In genomic region chr16:11468533-11469179, GRCm38 (mm10) we compare ENCODE assay signal across 8 mouse cellular contexts.
DNase-seq lines count a peak whose midpoint lies in the region; ATAC-seq and TF ChIP-seq lines count a peak whose summit lies in the region.

No protein-coding gene starts in this region.

- H3K4me1 ChIP-seq in liver, embryonic 13.5 days (replicated peaks) = no peaks in the 10 kb centered on the region; the same call in none of the 2 replicates
- H3K4me1 ChIP-seq in neural tube, embryonic 14.5 days (ENCODE audit: control insufficient read depth, insufficient read depth, low read length) = no peaks in the 10 kb centered on the region
- peaks cover 7% of the 10 kb centered on the region for H3K4me1 ChIP-seq in thymus, adult 2 months (replicated peaks; ENCODE audit: control insufficient read depth, insufficient read depth, low read length)

- WGBS in liver, embryonic 13.5 days (ENCODE audit: insufficient replicate concordance) = 48% methylated on average over 15 of the region's 15 CpGs
- 66% methylated on average over 15 of the region's 15 CpGs for WGBS in neural tube, embryonic 14.5 days
- WGBS in thymus, adult 2 months = 50% methylated on average over 15 of the region's 15 CpGs

- no peak overlapping the region for H3K4me2 ChIP-seq in liver, embryonic 13.5 days
- no peak overlapping the region for H3K4me2 ChIP-seq in neural tube, embryonic 14.5 days (ENCODE audit: low read depth, low read length)

- H3K9me3 ChIP-seq in liver, embryonic 13.5 days (replicated peaks) = no peaks in the 10 kb centered on the region
- no peaks in the 10 kb centered on the region for H3K9me3 ChIP-seq in neural tube, embryonic 14.5 days (ENCODE audit: control insufficient read depth, low read length)

- H3K27ac ChIP-seq in liver, embryonic 13.5 days = no peak overlapping the region
- H3K27ac ChIP-seq in neural tube, embryonic 14.5 days (ENCODE audit: low read depth, low read length) = no peak overlapping the region
- H3K27ac ChIP-seq in thymus, adult 2 months (ENCODE audit: control insufficient read depth, insufficient read depth, low read length) = no peak overlapping the region

- ATAC-seq in liver, embryonic 13.5 days (ENCODE audit: low read depth) = no peak
- ATAC-seq in neural tube, embryonic 14.5 days (ENCODE audit: low read depth) = peak; percentile 72; the same call in 1 of the 2 replicates

- no peaks in the 10 kb centered on the region for H3K36me3 ChIP-seq in liver, embryonic 13.5 days
- H3K36me3 ChIP-seq in neural tube, embryonic 14.5 days (ENCODE audit: control insufficient read depth, insufficient read depth, low read length) = no peaks in the 10 kb centered on the region
- H3K36me3 ChIP-seq in thymus, adult 2 months (ENCODE audit: control insufficient read depth, insufficient read depth, low read length) = no peaks in the 10 kb centered on the region

- peak; percentile 73 for DNase-seq in A20 (ENCODE audit: low read depth, low spot score)
- peak; percentile 63 for DNase-seq in ZHBTc4 (ENCODE audit: low read depth, low spot score)
- peak; percentile 62 to 78 for DNase-seq in cerebellum, postnatal 4 days (ENCODE audit: low spot score in 2 of 2)
- peak; percentile 81 for DNase-seq in gastrocnemius, postnatal 10 days
- peak; percentile 63 to 72 for DNase-seq in kidney, adult 8-10 months
- peak; percentile 18 for DNase-seq in liver, embryonic 13.5 days
- DNase-seq in thymus, adult 2 months = peak; percentile 67

- no peak overlapping the region for H3K4me3 ChIP-seq in liver, embryonic 13.5 days (replicated peaks)
- no peak overlapping the region for H3K4me3 ChIP-seq in neural tube, embryonic 14.5 days (ENCODE audit: low read depth, low read length)
- no peak overlapping the region for H3K4me3 ChIP-seq in thymus, adult 2 months (ENCODE audit: control insufficient read depth, insufficient read depth, low read length)

- TF ChIP-seq CTCF in thymus, adult 2 months (IDR thresholded peaks at IDR 0.05; ENCODE audit: borderline replicate concordance, control insufficient read depth, extremely low read depth, insufficient read depth, low read length, poor library complexity) = peak; percentile 64; the same call in 1 of the 2 replicates

- TF ChIP-seq POLR2A in thymus, adult 2 months (IDR thresholded peaks at IDR 0.05; ENCODE audit: control insufficient read depth, extremely low read depth, insufficient read depth, low read length, poor library complexity) = no peak

- no peak overlapping the region for H3K9ac ChIP-seq in liver, embryonic 13.5 days
- H3K9ac ChIP-seq in neural tube, embryonic 14.5 days (replicated peaks; ENCODE audit: low read depth, low read length) = no peak overlapping the region

- no peaks in the 10 kb centered on the region for H3K27me3 ChIP-seq in liver, embryonic 13.5 days
- no peaks in the 10 kb centered on the region for H3K27me3 ChIP-seq in neural tube, embryonic 14.5 days (ENCODE audit: control insufficient read depth, insufficient read depth, low read length)
- no peaks in the 10 kb centered on the region for H3K27me3 ChIP-seq in thymus, adult 2 months (ENCODE audit: control insufficient read depth, insufficient read depth, low read length)

Comparison
In these comparisons a context has a peak if more than half of its experiments do, and no peak if none do; other contexts are left out.
1. DNase-seq: peak in every context shown above with its lines; median percentile 81 in gastrocnemius, postnatal 10 days; 73 in A20; 70 in cerebellum, postnatal 4 days; 68 in kidney, adult 8-10 months; 67 in thymus, adult 2 months; 63 in ZHBTc4; 18 in liver, embryonic 13.5 days.